Comparison of ENCODE assay signal across 10 mouse cellular contexts in the genomic region with DNA sequence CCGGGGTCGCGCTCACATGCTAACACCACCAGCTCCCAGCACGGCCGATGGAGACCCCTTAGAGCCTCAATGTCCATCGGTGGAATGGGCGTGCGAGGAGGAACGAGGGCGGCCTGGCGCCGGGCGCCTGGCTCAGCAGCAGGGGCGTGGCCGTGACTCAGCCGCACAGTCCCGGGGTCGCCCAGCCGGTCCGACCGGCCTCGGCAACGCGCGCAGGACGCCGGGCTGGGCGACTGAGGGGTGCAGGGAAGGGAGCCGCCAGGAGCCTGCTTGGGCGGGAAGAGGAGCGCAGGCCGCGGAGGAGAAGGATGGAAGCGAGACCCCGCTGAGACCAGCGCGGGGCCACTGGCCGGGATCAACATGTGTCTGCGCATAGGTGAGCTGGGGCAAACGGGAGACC. TPM values are rescaled to one million over a fixed set of nuclear protein-coding genes. Genes with fewer than 3 reads are reported as not detected.
DNase-seq lines count a peak whose midpoint lies in the region; ATAC-seq and TF ChIP-seq lines count a peak whose summit lies in the region.
"Had no signal": no experiment of that assay in that cellular context is flagged by ENCODE, and none has a peak within 500 bp of the region (broad histone marks: within the 10 kb centered on the region; RNA-seq: fewer than 3 reads in every experiment).

A gene (plus strand): TSS at position 193 of the 400 bp plus-strand sequence.

- ATAC-seq in heart, embryonic 15.5 days (replicated peaks; ENCODE audit: insufficient number of reproducible peaks, insufficient read depth, low FRiP score, low read depth) = 0 out of 2 replicates have a peak, but pooled peaks have one; percentile 48
- ATAC-seq in granulocyte monocyte progenitor cell, adult 5-6 weeks (replicated peaks; ENCODE audit: poor library complexity, severe bottlenecking) = peak; percentile 58
- ATAC-seq in liver, embryonic 14.5 days (ENCODE audit: insufficient read depth) = no peak
- no peak for ATAC-seq in neural tube, embryonic 14.5 days (ENCODE audit: low read depth)

- no peak for TF ChIP-seq POLR2A in heart, adult 2 months (IDR thresholded peaks at IDR 0.05; ENCODE audit: insufficient read depth, low read depth, low read length)

- H3K4me2 ChIP-seq in heart, embryonic 15.5 days = peak within 1 kb of the TSS; percentile 49
- peak within 1 kb of the TSS; percentile 45 for H3K4me2 ChIP-seq in liver, embryonic 14.5 days (ENCODE audit: low read depth)
- peak within 1 kb of the TSS; percentile 33 for H3K4me2 ChIP-seq in neural tube, embryonic 14.5 days (ENCODE audit: low read depth, low read length)

- no peak for TF ChIP-seq EP300 in heart, adult 2 months (IDR thresholded peaks at IDR 0.05; ENCODE audit: insufficient read depth, low read depth, low read length)
- no peak for TF ChIP-seq EP300 in liver, embryonic 14.5 days (IDR thresholded peaks at IDR 0.05; ENCODE audit: low read depth)

- no peak for TF ChIP-seq CTCF in heart, adult 2 months (IDR thresholded peaks at IDR 0.05)
- TF ChIP-seq CTCF in liver, embryonic 14.5 days (IDR thresholded peaks at IDR 0.05; ENCODE audit: low read depth) = no peak

- peak within 1 kb of the TSS; percentile 25 for H3K4me3 ChIP-seq in heart, embryonic 15.5 days
- H3K4me3 ChIP-seq in heart, adult 2 months = no peak within 1 kb of the TSS
- H3K4me3 ChIP-seq in liver, embryonic 14.5 days (ENCODE audit: insufficient read depth in 1 of 2, low read depth in 2 of 2, low read length in 2 of 2) = peak within 1 kb of the TSS in 1 of 2 experiments; percentile 23; a peak in 2 of 4 replicates
- peak within 1 kb of the TSS; percentile 18 for H3K4me3 ChIP-seq in neural tube, embryonic 14.5 days (ENCODE audit: low read depth, low read length)
- H3K4me3 ChIP-seq: erythroblast, embryonic 14.5 days had no signal

- no peak for DNase-seq in heart, adult 2 months
- no peak for DNase-seq in liver, embryonic 14.5 days (ENCODE audit: low read depth in 3 of 3, low spot score in 3 of 3)
- no peak for DNase-seq in adipocyte (ENCODE audit: low spot score)
- no peak for DNase-seq in spleen, postnatal 10 days (ENCODE audit: low spot score in 2 of 2)
- DNase-seq in adrenal gland, postnatal 10 days = no peak

- no peaks in the 10 kb centered on the region for H3K79me2 ChIP-seq in heart, adult 2 months (replicated peaks; ENCODE audit: control insufficient read depth, insufficient read depth, low read length)

- H3K27me3 ChIP-seq in heart, embryonic 15.5 days = peaks cover 59% of the 10 kb centered on the region
- H3K27me3 ChIP-seq in heart, adult 2 months (ENCODE audit: control insufficient read depth, insufficient read depth, low read length) = peaks cover 9% of the 10 kb centered on the region
- H3K27me3 ChIP-seq in liver, embryonic 14.5 days (ENCODE audit: control insufficient read depth, insufficient read depth, low read length) = peaks cover 32% of the 10 kb centered on the region
- peaks cover 8% of the 10 kb centered on the region; the same call in 1 of the 2 replicates for H3K27me3 ChIP-seq in neural tube, embryonic 14.5 days (ENCODE audit: control insufficient read depth, insufficient read depth, low read length)

- H3K9ac ChIP-seq in heart, embryonic 15.5 days = no peak within 1 kb of the TSS
- no peak within 1 kb of the TSS for H3K9ac ChIP-seq in heart, adult 2 months (ENCODE audit: low read depth, low read length)
- no peak within 1 kb of the TSS for H3K9ac ChIP-seq in liver, embryonic 14.5 days (replicated peaks)
- no peak within 1 kb of the TSS; the same call in 1 of the 2 replicates for H3K9ac ChIP-seq in neural tube, embryonic 14.5 days (replicated peaks; ENCODE audit: low read depth, low read length)

- H3K36me3 ChIP-seq in heart, embryonic 15.5 days = no peaks in the 10 kb centered on the region
- no peaks in the 10 kb centered on the region for H3K36me3 ChIP-seq in heart, adult 2 months (ENCODE audit: control insufficient read depth, insufficient read depth, low read length)
- H3K36me3 ChIP-seq in liver, embryonic 14.5 days (replicated peaks; ENCODE audit: control insufficient read depth, insufficient read depth, low read depth) = no peaks in the 10 kb centered on the region
- H3K36me3 ChIP-seq in neural tube, embryonic 14.5 days (ENCODE audit: control insufficient read depth, insufficient read depth, low read length) = no peaks in the 10 kb centered on the region

- no peak within 1 kb of the TSS for H3K27ac ChIP-seq in heart, embryonic 15.5 days
- no peak within 1 kb of the TSS for H3K27ac ChIP-seq in heart, adult 2 months
- H3K27ac ChIP-seq in liver, embryonic 14.5 days = no peak within 1 kb of the TSS
- no peak within 1 kb of the TSS for H3K27ac ChIP-seq in neural tube, embryonic 14.5 days (ENCODE audit: low read depth, low read length)

- 1% methylated on average over 40 of the region's 40 CpGs for WGBS in heart, embryonic 15.5 days
- WGBS in heart, adult 2 months = 3% methylated on average over 40 of the region's 40 CpGs
- WGBS in liver, embryonic 14.5 days (ENCODE audit: insufficient replicate concordance) = 1% methylated on average over 39 of the region's 40 CpGs
- WGBS in neural tube, embryonic 14.5 days = 3% methylated on average over 40 of the region's 40 CpGs

- peaks cover 7% of the 10 kb centered on the region for H3K4me1 ChIP-seq in heart, embryonic 15.5 days (replicated peaks)
- no peaks in the 10 kb centered on the region for H3K4me1 ChIP-seq in heart, adult 2 months (ENCODE audit: control insufficient read depth, insufficient read depth, low read length)
- H3K4me1 ChIP-seq in liver, embryonic 14.5 days (replicated peaks; ENCODE audit: control insufficient read depth in 2 of 2, insufficient read depth in 2 of 2, low read length in 1 of 2) = 0 out of 4 replicates have a peak, but pooled peaks cover 0 to 2% of the 10 kb centered on the region in 2 experiments
- peaks cover 4% of the 10 kb centered on the region; the same call in 1 of the 2 replicates for H3K4me1 ChIP-seq in neural tube, embryonic 14.5 days (ENCODE audit: control insufficient read depth, insufficient read depth, low read length)

- H3K9me3 ChIP-seq in heart, embryonic 15.5 days (replicated peaks) = no peaks in the 10 kb centered on the region
- no peaks in the 10 kb centered on the region for H3K9me3 ChIP-seq in liver, embryonic 14.5 days (ENCODE audit: control insufficient read depth, low read length)
- no peaks in the 10 kb centered on the region for H3K9me3 ChIP-seq in neural tube, embryonic 14.5 days (ENCODE audit: control insufficient read depth, low read length)

- intact Hi-C loops in heart, adult 2 months (cut with DNase I) = no loop called here

RNA-seq across cellular contexts. Expression of the gene that starts here (rescaled TPM):
- polyA plus RNA-seq in heart, embryonic 15.5 days (2015; fragmentation: Nextera tagmentation; extraction: Ambion mirVana) = 0.35 and 1.6 TPM in 2 replicates
- total RNA-seq in heart, adult 2 months (2021) = not detected
- 0.23 TPM in 1 of 2 replicates, not detected in the other for polyA plus RNA-seq in heart, adult 2 months (2012; rRNA removed)
- not detected in 2 replicates for total RNA-seq in granulocyte monocyte progenitor cell, adult 5-6 weeks (2014; fragmentation: Nextera tagmentation)
- not detected in 2 replicates for total RNA-seq in granulocyte monocyte progenitor cell, adult 5-6 weeks (2017)
- polyA plus RNA-seq in liver, embryonic 14.5 days (2012; rRNA removed) = 1.2 and 1.4 TPM in 2 replicates
- 1.1 and 1.3 TPM in 2 replicates for polyA plus RNA-seq in liver, embryonic 14.5 days (2014; fragmentation: Nextera tagmentation; extraction: Ambion mirVana)
- 0.32 TPM in 1 of 2 replicates, not detected in the other for polyA plus RNA-seq in neural tube, embryonic 14.5 days (2014; fragmentation: Nextera tagmentation; extraction: Ambion mirVana)
- not detected for total RNA-seq in adrenal gland, postnatal 10 days (2021)
- total RNA-seq: CH12.LX had no signal
- polyA plus RNA-seq: erythroblast, embryonic 14.5 days had no signal

Comparison
In these comparisons a context has a peak if more than half of its experiments do, and no peak if none do; other contexts are left out.
1. Peak in ATAC-seq in granulocyte monocyte progenitor cell, adult 5-6 weeks; RNA of the gene not detected or under 1 TPM.